Mouse (Mus musculus): ENCODE results near the gene Kcnh4. TPM values are rescaled to one million over a fixed set of nuclear protein-coding genes. Genes with fewer than 3 reads are reported as not detected.

The Kcnh4 gene
- polyA plus RNA-seq, 2 experiments, result 0.09 TPM; not detected in 1

GRCm38 (mm10) chr11:100756476-100756875, 3.3 kb downstream of the Kcnh4 start:
- Histone ChIP-seq H3K9me3 (ENCODE audit: control insufficient read depth, low read length) (no peaks in the 10 kb centered on the region), H3K4me1 (ENCODE audit: control insufficient read depth, insufficient read depth, low read length) (no peaks in the 10 kb centered on the region), H3K9ac (ENCODE audit: low read depth, low read length, severe bottlenecking) (no peak overlapping the region), H3K4me3 (replicated peaks; ENCODE audit: low read length) (no peak overlapping the region), H3K36me3 (ENCODE audit: control insufficient read depth, insufficient read depth, low read length) (no peaks in the 10 kb centered on the region), H3K27me3 (ENCODE audit: control insufficient read depth, insufficient read depth, low read length) (peaks cover 31% of the 10 kb centered on the region), H3K4me2 (replicated peaks; ENCODE audit: low read depth, low read length, severe bottlenecking) (no peak overlapping the region), H3K27ac (replicated peaks; ENCODE audit: low read depth, low read length) (no peak overlapping the region)
- DNase-seq (ENCODE audit: low spot score), result no peak
- no peak for ATAC-seq (ENCODE audit: low FRiP score, low read depth)
- no peak for TF ChIP-seq POLR2A (IDR thresholded peaks at IDR 0.05; ENCODE audit: borderline replicate concordance, extremely low read depth, insufficient read depth, insufficient read length)
- WGBS, result 56% methylated on average over 6 of the region's 6 CpGs

GRCm38 (mm10) chr11:100754693-100755057, 5.1 kb downstream of the Kcnh4 start:
- Histone ChIP-seq H3K4me3 (replicated peaks; ENCODE audit: low read length) (no peak overlapping the region), H3K9ac (ENCODE audit: low read depth, low read length, severe bottlenecking) (no peak overlapping the region), H3K4me1 (ENCODE audit: control insufficient read depth, insufficient read depth, low read length) (no peaks in the 10 kb centered on the region), H3K4me2 (replicated peaks; ENCODE audit: low read depth, low read length, severe bottlenecking) (no peak overlapping the region), H3K36me3 (ENCODE audit: control insufficient read depth, insufficient read depth, low read length) (no peaks in the 10 kb centered on the region), H3K27me3 (ENCODE audit: control insufficient read depth, insufficient read depth, low read length) (peaks cover 15% of the 10 kb centered on the region), H3K9me3 (ENCODE audit: control insufficient read depth, low read length) (no peaks in the 10 kb centered on the region), H3K27ac (replicated peaks; ENCODE audit: low read depth, low read length) (no peak overlapping the region)
- no peak for ATAC-seq (ENCODE audit: low FRiP score, low read depth)
- no peak for TF ChIP-seq POLR2A (IDR thresholded peaks at IDR 0.05; ENCODE audit: borderline replicate concordance, extremely low read depth, insufficient read depth, insufficient read length)
- no peak for DNase-seq (ENCODE audit: low spot score)
- WGBS, result 82% methylated on average over 3 of the region's 3 CpGs

- Histone ChIP-seq H3K27me3 (ENCODE audit: control insufficient read depth, insufficient read depth, low read length) (peaks cover 10% of the 10 kb centered on the region), H3K9me3 (ENCODE audit: control insufficient read depth, low read length) (no peaks in the 10 kb centered on the region), H3K36me3 (ENCODE audit: control insufficient read depth, insufficient read depth, low read length) (no peaks in the 10 kb centered on the region), H3K4me1 (ENCODE audit: control insufficient read depth, insufficient read depth, low read length) (no peaks in the 10 kb centered on the region), H3K9ac (ENCODE audit: low read depth, low read length, severe bottlenecking) (no peak overlapping the region), H3K4me3 (replicated peaks; ENCODE audit: low read length) (no peak overlapping the region), H3K27ac (replicated peaks; ENCODE audit: low read depth, low read length) (no peak overlapping the region), H3K4me2 (replicated peaks; ENCODE audit: low read depth, low read length, severe bottlenecking) (no peak overlapping the region)
- ATAC-seq (ENCODE audit: low FRiP score, low read depth), result no peak
- no peak for TF ChIP-seq POLR2A (IDR thresholded peaks at IDR 0.05; ENCODE audit: borderline replicate concordance, extremely low read depth, insufficient read depth, insufficient read length)
- DNase-seq (ENCODE audit: low spot score), result no peak
- 88% methylated on average over 12 of the region's 12 CpGs for WGBS
Observed at GRCm38 (mm10) chr11:100754021-100754692, 5.6 kb downstream of the Kcnh4 start.

- TF ChIP-seq POLR2A (IDR thresholded peaks at IDR 0.05; ENCODE audit: borderline replicate concordance, extremely low read depth, insufficient read depth, insufficient read length), result no peak
- no peak overlapping the region for H3K27ac ChIP-seq (replicated peaks; ENCODE audit: low read depth, low read length)
- no peak overlapping the region for H3K9ac ChIP-seq (ENCODE audit: low read depth, low read length, severe bottlenecking)
- no peak for DNase-seq (ENCODE audit: low spot score)
- H3K27me3 ChIP-seq (ENCODE audit: control insufficient read depth, insufficient read depth, low read length), result no peaks in the 10 kb centered on the region
- no peak overlapping the region for H3K4me2 ChIP-seq (replicated peaks; ENCODE audit: low read depth, low read length, severe bottlenecking)
- no peak for ATAC-seq (ENCODE audit: low FRiP score, low read depth)
- H3K9me3 ChIP-seq (ENCODE audit: control insufficient read depth, low read length), result no peaks in the 10 kb centered on the region
- H3K4me3 ChIP-seq (replicated peaks; ENCODE audit: low read length), result no peak overlapping the region
- 23% methylated on average over 10 of the region's 10 CpGs for WGBS
- H3K36me3 ChIP-seq (ENCODE audit: control insufficient read depth, insufficient read depth, low read length), result no peaks in the 10 kb centered on the region
- no peaks in the 10 kb centered on the region for H3K4me1 ChIP-seq (ENCODE audit: control insufficient read depth, insufficient read depth, low read length)
Observed at GRCm38 (mm10) chr11:100752294-100752693, 7.4 kb downstream of the Kcnh4 start.

- ATAC-seq (ENCODE audit: low FRiP score, low read depth) (no peak), DNase-seq (ENCODE audit: low spot score) (no peak)
- no peaks in the 10 kb centered on the region for H3K4me1 ChIP-seq (ENCODE audit: control insufficient read depth, insufficient read depth, low read length)
- H3K27me3 ChIP-seq (ENCODE audit: control insufficient read depth, insufficient read depth, low read length), result no peaks in the 10 kb centered on the region
- H3K9ac ChIP-seq (ENCODE audit: low read depth, low read length, severe bottlenecking), result no peak overlapping the region
- H3K4me3 ChIP-seq (replicated peaks; ENCODE audit: low read length), result no peak overlapping the region
- no peak for TF ChIP-seq POLR2A (IDR thresholded peaks at IDR 0.05; ENCODE audit: borderline replicate concordance, extremely low read depth, insufficient read depth, insufficient read length)
- no peak overlapping the region for H3K27ac ChIP-seq (replicated peaks; ENCODE audit: low read depth, low read length)
- WGBS, result 91% methylated on average over 16 of the region's 16 CpGs
- no peaks in the 10 kb centered on the region for H3K9me3 ChIP-seq (ENCODE audit: control insufficient read depth, low read length)
- H3K36me3 ChIP-seq (ENCODE audit: control insufficient read depth, insufficient read depth, low read length), result no peaks in the 10 kb centered on the region
- H3K4me2 ChIP-seq (replicated peaks; ENCODE audit: low read depth, low read length, severe bottlenecking), result no peak overlapping the region
Observed at GRCm38 (mm10) chr11:100750127-100750526, 9.6 kb downstream of the Kcnh4 start.
